Mouse (Mus musculus): Measurements from ENCODE around the gene Ttll1. TPM values are rescaled to one million over a fixed set of nuclear protein-coding genes. Genes with fewer than 3 reads are reported as not detected.
"Not testable (repeated sequence)": the region's sequence is repeated elsewhere in the genome, so short reads cannot be mapped to it uniquely, and the experiment has no call there.

Gene Ttll1
- polyA plus RNA-seq, 1 experiment from 2014 or later: 12.7 TPM

DNA sequence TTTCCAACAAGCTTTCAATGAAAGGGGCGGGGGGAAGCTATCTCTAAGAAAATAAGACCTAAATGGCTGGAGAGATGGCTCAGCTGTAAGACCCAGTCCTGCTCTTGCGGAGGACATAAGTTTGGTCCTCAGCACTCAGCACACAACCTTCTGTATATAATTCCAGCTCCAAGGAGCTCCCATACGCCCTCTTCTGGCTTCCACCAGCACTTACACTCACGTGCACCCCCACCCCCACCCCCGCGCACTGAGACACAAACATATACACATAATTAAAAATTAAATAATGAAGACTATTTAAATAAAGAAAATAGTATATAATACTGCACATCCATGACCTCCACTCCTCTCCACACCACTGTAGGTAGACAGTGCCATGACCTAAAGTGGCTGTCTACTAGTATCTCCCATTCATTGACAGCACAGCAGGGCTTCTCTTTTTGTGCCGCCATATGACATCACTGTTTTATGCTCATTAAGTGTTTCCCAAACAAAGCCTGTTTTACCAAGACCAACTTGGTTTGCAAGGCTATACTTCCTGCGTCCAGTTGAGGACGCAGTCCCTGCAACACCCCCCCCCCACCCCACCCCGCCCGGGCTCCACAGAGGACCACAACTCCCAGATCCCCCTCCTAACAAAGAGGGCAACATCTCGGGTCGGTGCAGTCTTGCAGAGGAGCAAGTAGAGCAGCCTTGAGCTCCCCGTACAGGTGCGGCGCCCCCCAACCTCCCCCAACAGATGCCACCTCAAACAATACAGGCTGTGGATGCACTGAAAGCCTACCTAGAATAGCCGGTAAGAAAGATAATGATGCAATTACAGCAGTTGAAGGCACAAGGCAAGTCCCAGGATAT lies 516 bp downstream of the Ttll1 start:
- Histone ChIP-seq H3K27ac (0 out of 2 replicates have a peak overlapping the region, but pooled peaks have one; percentile 19), H3K4me3 (ENCODE audit: inconsistent target) (peak overlapping the region; percentile 59), H3K79me2 (ENCODE audit: inconsistent target) (no peaks in the 10 kb centered on the region), H3K36me3 (ENCODE audit: inconsistent target) (no peaks in the 10 kb centered on the region)
- 24% methylated on average over 15 of the region's 17 CpGs for WGBS (ENCODE audit: missing documents)

- H3K79me2 ChIP-seq (ENCODE audit: inconsistent target); H3K27ac ChIP-seq; H3K36me3 ChIP-seq (ENCODE audit: inconsistent target); H3K4me3 ChIP-seq (ENCODE audit: inconsistent target): not testable (repeated sequence)
- 94% methylated on average over 5 of the region's 6 CpGs for WGBS (ENCODE audit: missing documents)
These were observed 9.2 kb downstream of the Ttll1 start for GRCm38 (mm10) chr15:83501483-83501882.

GRCm38 (mm10) chr15:83500352-83500751 lies 10.3 kb downstream of the Ttll1 start:
- Histone ChIP-seq H3K4me3 (ENCODE audit: inconsistent target) (no peak overlapping the region), H3K79me2 (ENCODE audit: inconsistent target) (no peaks in the 10 kb centered on the region), H3K27ac (no peak overlapping the region), H3K36me3 (ENCODE audit: inconsistent target) (no peaks in the 10 kb centered on the region)
- 85% methylated on average over 3 of the region's 3 CpGs for WGBS (ENCODE audit: missing documents)

DNA sequence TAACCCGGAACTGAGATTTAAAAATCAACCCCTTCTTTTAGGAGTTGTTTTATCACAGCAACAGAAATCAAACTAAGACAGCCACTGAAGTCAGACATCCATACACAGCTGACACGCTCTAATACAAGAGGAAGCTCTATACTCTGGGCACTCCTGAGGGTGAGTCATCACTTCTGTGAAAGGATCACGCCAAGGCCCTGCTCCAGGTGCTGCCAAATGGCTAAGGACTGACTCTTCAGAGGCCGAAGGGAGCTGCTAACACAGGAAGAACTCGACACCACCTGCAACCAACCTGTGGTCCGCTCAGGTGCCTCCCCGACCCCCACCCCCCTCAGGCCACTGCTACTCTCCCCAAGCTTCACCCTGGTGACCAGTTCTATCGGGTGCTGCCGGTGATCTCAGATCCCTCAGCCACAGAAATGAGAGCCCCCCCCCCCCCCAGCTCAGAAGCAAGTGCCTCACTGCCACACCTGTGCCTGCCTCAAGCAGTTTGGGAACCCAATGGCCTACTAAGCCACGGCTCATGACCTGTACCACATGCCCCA lies 11.4 kb downstream of the Ttll1 start:
- Histone ChIP-seq H3K36me3 (ENCODE audit: inconsistent target) (no peaks in the 10 kb centered on the region), H3K27ac (no peak overlapping the region), H3K79me2 (ENCODE audit: inconsistent target) (no peaks in the 10 kb centered on the region), H3K4me3 (ENCODE audit: inconsistent target) (no peak overlapping the region)
- 80% methylated on average over 10 of the region's 10 CpGs for WGBS (ENCODE audit: missing documents)

- Histone ChIP-seq H3K79me2 (ENCODE audit: inconsistent target) (no peaks in the 10 kb centered on the region), H3K27ac (no peak overlapping the region), H3K4me3 (ENCODE audit: inconsistent target) (no peak overlapping the region), H3K36me3 (ENCODE audit: inconsistent target) (no peaks in the 10 kb centered on the region)
- 91% methylated on average over 6 of the region's 6 CpGs for WGBS (ENCODE audit: missing documents)
These were observed 13.4 kb downstream of the Ttll1 start for GRCm38 (mm10) chr15:83497299-83497698.

GRCm38 (mm10) chr15:83495787-83496367 lies 14.8 kb downstream of the Ttll1 start:
- no peaks in the 10 kb centered on the region for H3K36me3 ChIP-seq (ENCODE audit: inconsistent target)
- H3K27ac ChIP-seq: no peak overlapping the region
- H3K4me3 ChIP-seq (ENCODE audit: inconsistent target): no peak overlapping the region
- 96% methylated on average over 18 of the region's 22 CpGs for WGBS (ENCODE audit: missing documents)
- H3K79me2 ChIP-seq (ENCODE audit: inconsistent target): no peaks in the 10 kb centered on the region

DNA sequence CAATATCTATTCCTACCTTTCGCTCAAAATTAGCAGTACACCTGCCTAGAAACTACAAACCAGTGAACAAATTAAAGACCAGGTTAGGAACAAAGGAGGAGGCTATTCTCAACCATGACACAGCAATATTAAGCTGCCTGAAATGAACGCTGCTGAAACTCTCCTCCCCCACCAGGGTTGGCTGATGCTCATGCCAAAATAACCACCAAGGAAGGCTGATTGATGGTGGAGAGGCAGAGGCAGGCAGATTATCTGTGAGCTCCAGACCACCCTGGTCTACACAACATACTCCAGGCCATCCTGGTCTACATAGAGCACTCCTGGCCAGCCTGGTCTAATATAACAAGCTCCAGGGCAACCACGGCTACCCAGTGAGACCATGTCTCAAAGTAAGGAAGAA lies 15.5 kb downstream of the Ttll1 start:
- no peak overlapping the region for H3K27ac ChIP-seq
- no peak overlapping the region for H3K4me3 ChIP-seq (ENCODE audit: inconsistent target)
- WGBS (ENCODE audit: missing documents): 60% methylated on average over 3 of the region's 3 CpGs
- H3K79me2 ChIP-seq (ENCODE audit: inconsistent target): no peaks in the 10 kb centered on the region
- H3K36me3 ChIP-seq (ENCODE audit: inconsistent target): no peaks in the 10 kb centered on the region

DNA sequence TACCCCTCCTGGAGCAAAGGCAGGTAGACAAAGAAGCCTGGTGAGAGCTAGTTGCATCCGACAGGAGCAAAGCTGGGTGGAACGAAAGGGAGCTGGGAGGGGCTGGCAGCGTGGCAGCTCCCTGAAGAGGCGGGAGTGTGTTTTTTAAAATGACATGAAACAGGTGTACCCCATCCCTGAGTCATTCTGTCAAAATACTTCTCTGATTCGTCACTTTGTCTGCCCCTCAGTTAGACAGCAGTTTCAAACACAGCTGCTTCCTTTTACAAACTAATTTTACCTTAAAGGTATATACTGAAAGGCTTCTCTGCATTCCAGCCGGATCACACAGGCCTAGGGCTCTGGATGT lies 16.1 kb downstream of the Ttll1 start:
- Histone ChIP-seq H3K27ac (no peak overlapping the region), H3K4me3 (ENCODE audit: inconsistent target) (no peak overlapping the region), H3K36me3 (ENCODE audit: inconsistent target) (no peaks in the 10 kb centered on the region), H3K79me2 (ENCODE audit: inconsistent target) (no peaks in the 10 kb centered on the region)
- 92% methylated on average over 6 of the region's 6 CpGs for WGBS (ENCODE audit: missing documents)

- WGBS (ENCODE audit: missing documents): 88% methylated on average over 7 of the region's 7 CpGs
These were observed 16.7 kb downstream of the Ttll1 start for GRCm38 (mm10) chr15:83493856-83494571.

DNA sequence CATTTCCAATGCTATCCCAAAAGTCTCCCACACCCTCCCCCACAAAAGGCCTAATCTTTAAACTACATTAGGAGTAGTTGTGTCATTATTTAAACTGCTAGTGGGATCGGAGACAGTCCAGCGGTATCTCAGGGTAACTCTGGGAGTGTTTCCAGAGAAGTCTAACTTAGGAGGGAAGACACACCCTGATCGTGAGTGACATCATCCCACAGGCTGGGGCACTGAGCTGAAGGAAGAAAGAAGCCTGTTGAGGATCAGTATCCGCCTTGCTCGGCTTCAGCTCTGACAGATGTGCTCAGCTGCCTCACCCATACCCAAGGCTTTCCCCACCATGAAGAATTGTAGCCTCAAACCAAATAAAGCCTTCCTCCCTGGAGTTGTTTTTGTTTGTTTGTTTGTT lies 18.8 kb downstream of the Ttll1 start:
- Histone ChIP-seq H3K36me3 (ENCODE audit: inconsistent target) (no peaks in the 10 kb centered on the region), H3K27ac (no peak overlapping the region), H3K4me3 (ENCODE audit: inconsistent target) (no peak overlapping the region), H3K79me2 (ENCODE audit: inconsistent target) (no peaks in the 10 kb centered on the region)
- 100% methylated on average over 5 of the region's 5 CpGs for WGBS (ENCODE audit: missing documents)

More at GRCm38 (mm10) chr15:83493856-83494571, 16.7 kb downstream of the Ttll1 start:
- H3K79me2 ChIP-seq (ENCODE audit: inconsistent target): no peaks in the 10 kb centered on the region
- H3K36me3 ChIP-seq (ENCODE audit: inconsistent target): no peaks in the 10 kb centered on the region
- H3K27ac ChIP-seq: no peak overlapping the region
- H3K4me3 ChIP-seq (ENCODE audit: inconsistent target): no peak overlapping the region

DNA sequence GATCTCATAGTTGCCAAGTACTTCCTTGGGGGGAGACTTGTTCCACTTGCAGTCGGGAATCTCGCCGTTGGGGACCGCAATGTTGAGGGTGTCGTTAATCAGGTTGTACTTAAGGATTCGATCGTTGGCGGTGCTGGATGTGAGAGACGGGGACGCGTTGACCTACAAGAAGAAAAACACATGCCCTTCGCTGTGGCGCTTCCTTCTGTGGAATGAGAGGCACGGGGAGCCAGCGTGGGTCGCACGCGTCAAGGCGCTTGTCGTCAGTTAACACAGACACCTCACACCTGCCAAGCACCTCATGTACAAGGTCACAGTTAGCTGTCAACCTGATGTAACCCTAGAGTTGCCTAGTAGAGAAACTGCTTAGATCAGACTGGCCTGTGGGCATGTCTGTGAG lies 21.2 kb downstream of the Ttll1 start:
- WGBS (ENCODE audit: missing documents): 97% methylated on average over 20 of the region's 20 CpGs

DNA sequence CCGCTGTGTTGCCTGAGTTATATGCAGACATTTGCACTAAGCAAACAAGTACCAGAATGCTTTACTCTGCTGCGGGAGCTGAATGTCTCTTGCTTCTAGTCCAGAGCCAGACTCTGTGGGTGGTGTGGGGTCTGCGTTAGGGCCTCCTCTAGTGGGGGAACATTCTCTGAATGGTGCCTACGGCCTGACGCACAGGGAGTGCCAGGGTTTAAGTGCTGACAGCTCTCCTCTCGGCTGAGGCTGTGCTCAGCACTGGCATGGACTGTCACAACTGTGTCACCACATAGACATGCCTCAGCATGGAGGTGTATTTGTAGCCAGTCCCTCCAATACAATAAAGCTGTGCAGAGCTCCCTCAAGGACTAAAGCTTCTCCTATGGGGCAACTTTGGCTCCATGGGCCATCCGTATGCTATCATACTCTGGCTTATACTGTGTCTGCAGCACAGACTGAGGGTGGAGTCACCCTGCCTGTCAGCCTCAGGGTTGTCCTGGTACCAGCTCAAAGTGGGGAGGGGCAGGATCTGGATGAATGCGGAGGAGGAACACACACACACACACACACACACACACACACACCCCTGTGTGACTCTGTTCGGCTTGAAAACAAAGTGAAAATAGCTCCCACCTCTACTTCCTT lies 23.1 kb downstream of the Ttll1 start:
- H3K36me3 ChIP-seq (ENCODE audit: inconsistent target): no peaks in the 10 kb centered on the region
- H3K79me2 ChIP-seq (ENCODE audit: inconsistent target): no peaks in the 10 kb centered on the region
- WGBS (ENCODE audit: missing documents): 91% methylated on average over 8 of the region's 9 CpGs
- H3K4me3 ChIP-seq (ENCODE audit: inconsistent target): no peak overlapping the region
- H3K27ac ChIP-seq: no peak overlapping the region

More for the DNA sequence above, 21.2 kb downstream of the Ttll1 start:
- H3K79me2 ChIP-seq (ENCODE audit: inconsistent target): no peaks in the 10 kb centered on the region
- H3K36me3 ChIP-seq (ENCODE audit: inconsistent target): no peaks in the 10 kb centered on the region
- H3K4me3 ChIP-seq (ENCODE audit: inconsistent target): no peak overlapping the region
- H3K27ac ChIP-seq: no peak overlapping the region

DNA sequence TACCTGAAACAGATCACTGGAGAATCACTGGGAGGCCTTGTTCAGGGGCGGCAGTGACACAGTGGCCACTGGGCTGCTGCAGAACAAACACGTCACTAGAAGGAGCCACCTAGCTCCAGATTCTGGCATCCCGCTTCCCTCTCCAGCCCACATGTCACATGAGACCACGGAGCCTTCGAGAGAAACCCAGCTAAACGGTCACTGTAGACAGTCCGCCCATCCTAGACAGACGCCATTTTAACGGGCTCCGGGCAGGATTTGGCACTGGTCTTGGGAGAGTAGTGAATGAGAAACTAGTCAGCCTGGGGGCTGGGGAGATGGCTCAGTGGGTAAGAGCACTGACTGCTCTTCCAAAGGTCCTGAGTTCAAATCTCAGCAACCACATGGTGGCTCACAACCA lies 26.4 kb downstream of the Ttll1 start:
- WGBS (ENCODE audit: missing documents): 94% methylated on average over 8 of the region's 10 CpGs
- no peaks in the 10 kb centered on the region for H3K36me3 ChIP-seq (ENCODE audit: inconsistent target)
- no peak overlapping the region for H3K4me3 ChIP-seq (ENCODE audit: inconsistent target)
- no peak overlapping the region for H3K27ac ChIP-seq
- no peaks in the 10 kb centered on the region for H3K79me2 ChIP-seq (ENCODE audit: inconsistent target)

DNA sequence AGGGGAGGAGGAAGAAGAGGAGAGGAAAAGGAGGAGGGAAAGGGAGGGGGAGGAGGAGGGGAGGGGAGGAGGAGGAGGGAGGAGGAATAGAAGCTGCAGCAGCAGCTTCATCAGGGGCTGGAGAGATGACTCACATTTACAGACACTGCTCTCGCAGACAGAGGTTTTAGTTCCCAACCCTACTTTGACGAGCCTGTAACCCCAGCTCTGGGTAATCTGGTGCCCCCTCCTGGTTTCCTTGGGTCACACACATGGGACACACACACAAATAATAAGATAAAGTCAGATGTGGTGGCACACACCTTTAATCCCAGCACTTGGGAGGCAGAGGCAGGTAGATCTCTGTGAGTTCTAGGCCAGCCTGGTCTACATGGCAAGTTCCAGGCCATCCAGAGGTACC lies 27.2 kb downstream of the Ttll1 start:
- Histone ChIP-seq H3K36me3 (ENCODE audit: inconsistent target) (no peaks in the 10 kb centered on the region), H3K79me2 (ENCODE audit: inconsistent target) (no peaks in the 10 kb centered on the region), H3K4me3 (ENCODE audit: inconsistent target) (no peak overlapping the region), H3K27ac (no peak overlapping the region; the same call in 1 of the 2 replicates)
- 4% methylated on average over 2 of the region's 2 CpGs for WGBS (ENCODE audit: missing documents)

Data from macrophage (primary cell).